Mouse (Mus musculus) kidney, embryonic 16.5 days (tissue): ENCODE measurements around the gene Ssbp4. TPM values are rescaled to one million over a fixed set of nuclear protein-coding genes. Genes with fewer than 3 reads are reported as not detected.
A peak's percentile ranks its signal among the peaks of the same experiment; 100 is the strongest.

Experiments
- ATAC-seq: fragments of 200-750 bp; cut with Nextera tagmentation; 2 replicates; pipeline ENCODE4 v1.8.0; 2017; ENCODE audit warnings: moderate TSS enrichment; ENCODE audit not compliant: low FRiP score, low TSS enrichment
- H3K27ac ChIP-seq: fragments of 300-500 bp; sonication (generic); 2 replicates; pipeline ENCODE4 v1.5.1; 2014; ENCODE audit warnings: low read length
- H3K27me3 ChIP-seq: fragments of 300-500 bp; sonication (generic); 2 replicates; pipeline ENCODE4 v1.6.1; 2014; ENCODE audit warnings: low read length, control low read depth, mixed read lengths; ENCODE audit not compliant: insufficient read depth
- H3K36me3 ChIP-seq: fragments of 300-500 bp; sonication (generic); 2 replicates; pipeline ENCODE4 v1.6.1; 2014; ENCODE audit warnings: low read length, control low read depth, mixed read lengths; ENCODE audit not compliant: insufficient read depth
- H3K4me1 ChIP-seq: fragments of 300-500 bp; sonication (generic); 2 replicates; pipeline ENCODE4 v1.6.1; 2014; ENCODE audit warnings: low read length, control low read depth, mixed read lengths; ENCODE audit not compliant: insufficient read depth
- H3K4me2 ChIP-seq: fragments of 300-500 bp; sonication (generic); replicated peaks from 2 replicates; pipeline ENCODE4 v1.6.1; 2014; ENCODE audit warnings: low read depth, low read length
- H3K4me3 ChIP-seq: fragments of 300-500 bp; sonication (generic); 2 replicates; pipeline ENCODE4 v1.5.1; 2014; ENCODE audit warnings: mild to moderate bottlenecking, low read length
- H3K9ac ChIP-seq: fragments of 300-500 bp; sonication (generic); replicated peaks from 2 replicates; pipeline ENCODE4 v1.6.1; 2014; ENCODE audit warnings: low read length
- H3K9me3 ChIP-seq: fragments of 300-500 bp; sonication (generic); 2 replicates; pipeline ENCODE4 v1.6.1; 2016; ENCODE audit warnings: low read length, control low read depth
- WGBS: fragments of 180-500 bp; shearing (Covaris S2); extraction: QIAGEN DNeasy Blood & Tissue Kit; methylation state at CpG from one replicate; pipeline ENCODE4 v1.1.7; 2014; 5-methylcytosine and 5-hydroxymethylcytosine counted together
- polyA plus RNA-seq: library from polyadenylated mRNA; unstranded; fragments of >200 nt; fragmentation: Nextera tagmentation; extraction: Ambion mirVana; gene quantifications from 2 replicates; pipeline ENCODE4 v1.2.1, GENCODE M21; 2015

The Ssbp4 gene
- polyA plus RNA-seq, 1 experiment from 2014 or later, result 133 TPM

DNA sequence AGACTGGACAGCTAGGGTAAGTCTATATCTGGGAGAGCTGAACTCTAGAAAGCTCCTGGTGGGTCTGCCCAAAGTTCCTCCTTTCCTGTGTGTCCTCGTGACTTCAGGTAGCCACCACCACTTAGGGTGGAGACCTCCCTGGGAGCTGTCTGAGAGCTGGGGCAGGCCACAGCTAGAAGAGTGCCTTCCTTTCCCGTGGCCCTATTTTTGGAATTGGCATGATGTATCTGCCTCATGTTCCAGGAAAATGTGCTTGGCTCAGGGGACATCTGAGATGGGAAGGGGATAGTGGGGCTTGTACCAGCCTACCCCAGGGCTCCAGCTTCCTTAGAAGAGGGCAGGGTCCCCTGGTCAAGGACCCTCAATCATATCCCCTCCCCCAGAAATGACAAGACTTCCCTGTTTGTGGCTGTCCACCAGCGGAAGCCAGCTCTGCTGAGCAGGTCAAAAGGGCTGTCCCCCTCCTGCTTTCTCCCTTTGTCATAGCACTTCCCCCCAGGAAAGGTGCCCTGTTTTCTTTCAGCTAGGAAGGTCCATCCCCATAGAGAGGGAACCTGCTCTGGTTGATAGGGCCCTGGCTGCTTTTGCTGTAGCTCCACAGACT, 57.0 kb downstream of the Ssbp4 start:
- Histone ChIP-seq H3K4me1 (peaks cover 24% of the 10 kb centered on the region; the same call in 1 of the 2 replicates), H3K4me2 (no peak overlapping the region), H3K27ac (peak overlapping the region; percentile 32; the same call in 1 of the 2 replicates), H3K27me3 (no peaks in the 10 kb centered on the region), H3K36me3 (no peaks in the 10 kb centered on the region), H3K9ac (0 out of 2 replicates have a peak overlapping the region, but pooled peaks have one; percentile 12), H3K9me3 (no peaks in the 10 kb centered on the region), H3K4me3 (no peak overlapping the region)
- no peak; the same call in 1 of the 2 replicates for ATAC-seq
- 47% methylated on average over 3 of the region's 3 CpGs for WGBS

- no peak overlapping the region for H3K4me2 ChIP-seq
- H3K9me3 ChIP-seq, result no peaks in the 10 kb centered on the region
- 89% methylated on average over 10 of the region's 10 CpGs for WGBS
- H3K4me3 ChIP-seq, result no peak overlapping the region
- H3K27me3 ChIP-seq, result no peaks in the 10 kb centered on the region
- H3K27ac ChIP-seq, result no peak overlapping the region
- peaks cover 30% of the 10 kb centered on the region for H3K4me1 ChIP-seq
- no peaks in the 10 kb centered on the region for H3K36me3 ChIP-seq
- no peak for ATAC-seq
- H3K9ac ChIP-seq, result no peak overlapping the region
Measured at GRCm38 (mm10) chr8:70549412-70550184, 59.1 kb downstream of the Ssbp4 start.

DNA sequence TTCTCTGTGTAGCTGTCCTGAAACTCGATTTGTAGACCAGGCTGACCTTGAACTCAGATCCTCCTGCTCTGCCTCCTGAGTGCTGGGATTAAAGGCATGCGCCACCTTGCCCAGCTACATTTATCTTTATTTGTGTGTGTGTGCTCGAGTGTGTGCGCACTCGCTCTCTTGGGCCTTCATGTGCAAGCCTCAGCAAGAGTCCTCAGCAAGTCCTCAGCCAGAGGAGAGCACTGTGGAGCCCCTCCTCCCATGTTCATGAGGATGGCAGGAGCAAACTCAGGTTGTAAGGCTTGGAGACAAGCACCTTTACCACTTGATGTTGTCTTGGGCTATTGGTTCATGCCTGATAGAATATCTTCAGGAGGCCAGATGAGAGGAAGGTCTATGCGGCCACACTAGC, 60.9 kb downstream of the Ssbp4 start:
- no peak for ATAC-seq
- no peak overlapping the region for H3K9ac ChIP-seq
- H3K27ac ChIP-seq, result 0 out of 2 replicates have a peak overlapping the region, but pooled peaks have one; percentile 18
- no peak overlapping the region for H3K4me2 ChIP-seq
- H3K27me3 ChIP-seq, result no peaks in the 10 kb centered on the region
- 84% methylated on average over 6 of the region's 6 CpGs for WGBS
- 0 out of 2 replicates have a peak, but pooled peaks cover 2% of the 10 kb centered on the region for H3K36me3 ChIP-seq
- peaks cover 23% of the 10 kb centered on the region for H3K4me1 ChIP-seq
- no peak overlapping the region for H3K4me3 ChIP-seq
- H3K9me3 ChIP-seq, result no peaks in the 10 kb centered on the region

Other genes starting within 250 kb of the Ssbp4 start
- gene Comp, start 235.3 kb downstream of the Ssbp4 start, polyA plus RNA-seq, result 0.21 and 1.00 TPM in 2 replicates
- 19.9 and 22.3 TPM in 2 replicates for gene Crtc1, start 169.3 kb downstream of the Ssbp4 start, polyA plus RNA-seq
- gene Klhl26, start 131.9 kb downstream of the Ssbp4 start, polyA plus RNA-seq, result 25.0 and 26.8 TPM in 2 replicates
- gene Tmem59l, start 121.5 kb downstream of the Ssbp4 start, polyA plus RNA-seq, result 6.5 and 7.0 TPM in 2 replicates
- 29.3 and 30.7 TPM in 2 replicates for gene Crlf1, start 115.7 kb downstream of the Ssbp4 start, polyA plus RNA-seq
- gene Rex1bd, start 102.1 kb downstream of the Ssbp4 start, polyA plus RNA-seq, result 133 and 135 TPM in 2 replicates
- 869 and 882 TPM in 2 replicates for gene Uba52, start 98.1 kb downstream of the Ssbp4 start, polyA plus RNA-seq
- 353 and 359 TPM in 2 replicates for gene Fkbp8, start 81.1 kb downstream of the Ssbp4 start, polyA plus RNA-seq
- gene Kxd1, start 80.9 kb downstream of the Ssbp4 start, polyA plus RNA-seq, result 65.4 and 69.9 TPM in 2 replicates
- 24.1 and 25.1 TPM in 2 replicates for gene Ell, start 69.4 kb downstream of the Ssbp4 start, polyA plus RNA-seq
- gene Isyna1, start 14.5 kb downstream of the Ssbp4 start, polyA plus RNA-seq, result 215 and 217 TPM in 2 replicates
- 1.8 and 1.9 TPM in 2 replicates for gene Lrrc25, start 7.3 kb upstream of the Ssbp4 start, polyA plus RNA-seq
- gene Gdf15, start 23.6 kb upstream of the Ssbp4 start, polyA plus RNA-seq, result 1.0 and 1.2 TPM in 2 replicates
- 88.5 TPM in 2 replicates for gene Pgpep1, start 51.5 kb upstream of the Ssbp4 start, polyA plus RNA-seq
- gene Lsm4, start 64.4 kb upstream of the Ssbp4 start, polyA plus RNA-seq, result 272 and 281 TPM in 2 replicates
- gene Jund, start 90.1 kb upstream of the Ssbp4 start, polyA plus RNA-seq, result 42.1 and 47.4 TPM in 2 replicates
- gene Iqcn, start 94.6 kb upstream of the Ssbp4 start, polyA plus RNA-seq, result 0.04 and 0.06 TPM in 2 replicates
- gene Gm3336, start 109.7 kb upstream of the Ssbp4 start, polyA plus RNA-seq, result 0.52 and 0.76 TPM in 2 replicates
- gene Pde4c, start 114.8 kb upstream of the Ssbp4 start, polyA plus RNA-seq, result 8.8 and 11.6 TPM in 2 replicates
- gene Rab3a, start 145.8 kb upstream of the Ssbp4 start, polyA plus RNA-seq, result 20.9 and 22.0 TPM in 2 replicates
- 57.0 and 60.4 TPM in 2 replicates for gene Mpv17l2, start 152.1 kb upstream of the Ssbp4 start, polyA plus RNA-seq
- gene Pik3r2, start 167.8 kb upstream of the Ssbp4 start, polyA plus RNA-seq, result 72.8 and 77.3 TPM in 2 replicates
- gene Mast3, start 196.2 kb upstream of the Ssbp4 start, polyA plus RNA-seq, result 16.2 and 16.3 TPM in 2 replicates
- gene Il12rb1, start 199.6 kb upstream of the Ssbp4 start, polyA plus RNA-seq, result 0.05 and 0.12 TPM in 2 replicates
- 6.7 and 7.0 TPM in 2 replicates for gene Arrdc2, start 230.8 kb upstream of the Ssbp4 start, polyA plus RNA-seq